Mouse (Mus musculus): ENCODE measurements around the gene A430033K04Rik. TPM values are rescaled to one million over a fixed set of nuclear protein-coding genes. Genes with fewer than 3 reads are reported as not detected.

A430033K04Rik gene
- total RNA-seq, 1 experiment from 2014 or later, result 6.5 TPM

DNA sequence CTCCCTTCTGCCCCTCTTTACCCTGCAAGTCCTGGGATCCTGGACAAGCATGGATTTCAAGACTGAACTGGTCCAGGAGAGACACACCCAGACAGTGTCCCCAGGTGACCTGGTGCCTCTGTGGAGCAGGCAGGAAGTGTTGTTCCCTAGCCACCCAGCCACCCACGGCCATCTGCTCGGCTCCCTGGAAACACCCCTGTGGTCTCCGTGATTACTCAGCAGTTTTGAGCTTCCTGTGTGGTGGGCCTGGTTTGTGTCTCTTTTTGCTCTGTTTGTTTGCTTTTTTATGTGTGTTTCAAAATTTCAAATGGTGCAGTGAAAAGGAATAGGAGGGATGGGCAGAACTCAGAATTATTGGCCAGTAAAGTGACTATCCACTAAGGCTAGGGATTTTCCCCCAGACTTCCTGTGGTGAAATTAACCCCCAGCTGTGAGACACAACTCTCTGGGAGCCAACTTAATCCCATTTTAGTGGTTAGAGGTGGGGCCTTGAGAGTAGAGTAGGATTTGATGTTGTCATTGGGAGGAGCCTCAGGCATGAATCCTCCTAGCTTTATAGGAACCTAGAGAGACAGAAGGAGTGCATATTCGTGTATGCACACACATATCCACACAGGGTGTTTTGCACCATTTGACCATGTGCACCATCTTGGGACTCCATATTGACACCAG lies 72.0 kb downstream of the A430033K04Rik start:
- DNase-seq, result no peak

- DNase-seq, result no peak
Observed at GRCm38 (mm10) chr5:138697466-138697865, 74.8 kb downstream of the A430033K04Rik start.

Small RNA genes lying within 50 kb of the gene (microRNA-seq; reads per million reads assigned to microRNA genes)
- 0 reads per million in 2 experiments for gene Gm24082

Other genes starting within 250 kb of the A430033K04Rik start
- 6.4 and 9.1 TPM in 2 replicates for gene Zfp157, start 181.4 kb upstream of the A430033K04Rik start, total RNA-seq (2021)
- not detected in 2 replicates for gene 1700123K08Rik, start 58.1 kb upstream of the A430033K04Rik start, total RNA-seq (2021)
- gene Zfp68, start 3.1 kb upstream of the A430033K04Rik start, total RNA-seq (2021), result 19.5 and 21.8 TPM in 2 replicates
- gene Fam20c, start 131.7 kb downstream of the A430033K04Rik start, total RNA-seq (2021), result 13.2 and 13.8 TPM in 2 replicates
- not detected in 2 replicates for gene Gm5294, start 197.2 kb downstream of the A430033K04Rik start, total RNA-seq (2021)